Mouse (Mus musculus) MEL (cell line): ENCODE results near the gene Olfr993. TPM values are rescaled to one million over a fixed set of nuclear protein-coding genes. Genes with fewer than 3 reads are reported as not detected.

Experiments
- DNase-seq: peaks from one replicate; pipeline ENCODE4 v3.0.0; 2011; ENCODE audit warnings: low read depth, low spot score
- H3K27ac ChIP-seq: 2 replicates; pipeline ENCODE4 v1.5.1; 2012; ENCODE audit warnings: low read depth, mild to moderate bottlenecking, control low read depth, low read length, moderate library complexity; ENCODE audit not compliant: control insufficient read depth
- H3K27me3 ChIP-seq, 2 experiments: fragments of 150-350 bp in 1 of 2; sonication (generic) in 1 of 2; 2 replicates each; pipeline ENCODE4 v1.6.1; 2012; ENCODE audit warnings: low read length in 2 of 2, mild to moderate bottlenecking in 2 of 2, improper control_type of control experiment in 1 of 2, moderate library complexity in 1 of 2; ENCODE audit not compliant: insufficient read depth in 2 of 2, control insufficient read depth in 1 of 2
- H3K36me3 ChIP-seq, 2 experiments: 2 replicates each; pipeline ENCODE4 v1.6.1; 2012 to 2014; ENCODE audit warnings: low read length in 2 of 2, improper control_type of control experiment in 1 of 2, inconsistent platforms in 1 of 2, mild to moderate bottlenecking in 1 of 2; ENCODE audit not compliant: insufficient read depth in 2 of 2, control insufficient read depth in 1 of 2
- H3K4me1 ChIP-seq, 2 experiments: fragments of 150-350 bp in 1 of 2; sonication (generic) in 1 of 2; 2 replicates each; pipeline ENCODE4 v1.6.1; 2012; ENCODE audit warnings: low read length in 2 of 2, improper control_type of control experiment in 1 of 2, mild to moderate bottlenecking in 1 of 2; ENCODE audit not compliant: insufficient read depth in 2 of 2, control insufficient read depth in 1 of 2
- H3K4me3 ChIP-seq, 2 experiments: fragments of 150-350 bp in 1 of 2; sonication (generic) in 1 of 2; 2 replicates each; pipeline ENCODE4 v1.5.1; 2012; ENCODE audit warnings: low read depth in 2 of 2, low read length in 2 of 2, mild to moderate bottlenecking in 2 of 2, moderate library complexity in 2 of 2, control low read depth in 1 of 2, improper control_type of control experiment in 1 of 2; ENCODE audit not compliant: control insufficient read depth in 1 of 2, insufficient read depth in 1 of 2
- H3K79me2 ChIP-seq: 2 replicates; pipeline ENCODE4 v1.6.1; 2012; ENCODE audit warnings: mild to moderate bottlenecking, low read length, moderate library complexity; ENCODE audit not compliant: control insufficient read depth, poor library complexity, insufficient read depth
- H3K9ac ChIP-seq: 2 replicates; pipeline ENCODE4 v1.6.1; 2012; ENCODE audit warnings: low read depth, mild to moderate bottlenecking, control low read depth, low read length, moderate library complexity; ENCODE audit not compliant: control insufficient read depth, poor library complexity, severe bottlenecking
- H3K9me3 ChIP-seq: fragments of 150-350 bp; sonication (generic); replicated peaks from 2 replicates; pipeline ENCODE4 v1.6.1; 2012; ENCODE audit warnings: mild to moderate bottlenecking, low read length, improper control_type of control experiment, moderate library complexity; ENCODE audit not compliant: insufficient read depth
- BHLHE40 ChIP-seq: IDR thresholded peaks from 2 replicates; pipeline ENCODE4 v1.6.1; 2012; ENCODE audit warnings: low read depth, mild to moderate bottlenecking, inconsistent platforms, low read length, improper control_type of control experiment, borderline replicate concordance
- CHD1 ChIP-seq: IDR thresholded peaks from 2 replicates; pipeline ENCODE4 v1.6.1; 2012; ENCODE audit warnings: low read depth, mild to moderate bottlenecking, inconsistent platforms, low read length, improper control_type of control experiment
- E2F4 ChIP-seq: IDR thresholded peaks from 2 replicates; pipeline ENCODE4 v1.6.1; 2011; ENCODE audit warnings: low read depth, low read length, improper control_type of control experiment, borderline replicate concordance
- EP300 ChIP-seq, 2 experiments: IDR thresholded peaks; 2 replicates each; pipeline ENCODE4 v1.6.1; 2011; ENCODE audit warnings: improper control_type of control experiment in 2 of 2, low read length in 2 of 2, low read depth in 1 of 2, mild to moderate bottlenecking in 1 of 2
- HCFC1 ChIP-seq: IDR thresholded peaks from 2 replicates; pipeline ENCODE4 v1.6.1; 2012; ENCODE audit warnings: low read depth, mild to moderate bottlenecking, inconsistent platforms, low read length, improper control_type of control experiment, moderate library complexity
- JUND ChIP-seq: IDR thresholded peaks from 2 replicates; pipeline ENCODE4 v1.6.1; 2011; ENCODE audit warnings: low read depth, mild to moderate bottlenecking, improper control_type of control experiment, low read length
- MAX ChIP-seq: IDR thresholded peaks from 2 replicates; pipeline ENCODE4 v1.6.1; 2011; ENCODE audit warnings: low read length, improper control_type of control experiment
- MAZ ChIP-seq: IDR thresholded peaks from 2 replicates; pipeline ENCODE4 v1.6.1; 2012; ENCODE audit warnings: low read depth, mild to moderate bottlenecking, inconsistent platforms, low read length, improper control_type of control experiment
- MYB ChIP-seq: IDR thresholded peaks from 2 replicates; pipeline ENCODE4 v1.6.1; 2011; ENCODE audit warnings: mild to moderate bottlenecking, low read depth, low read length, improper control_type of control experiment
- MYC ChIP-seq: IDR thresholded peaks from 2 replicates; pipeline ENCODE4 v1.6.1; 2011; ENCODE audit warnings: low read depth, mild to moderate bottlenecking, low read length, improper control_type of control experiment, moderate library complexity
- NELFE ChIP-seq: IDR thresholded peaks from 2 replicates; pipeline ENCODE4 v1.6.1; 2011; ENCODE audit warnings: low read depth, low read length, improper control_type of control experiment
- NRF1 ChIP-seq: IDR thresholded peaks from 2 replicates; pipeline ENCODE4 v1.6.1; 2014; ENCODE audit warnings: low read depth, mild to moderate bottlenecking, inconsistent platforms, low read length, improper control_type of control experiment, moderate library complexity; ENCODE audit not compliant: poor library complexity, insufficient read depth, severe bottlenecking
- POLR2A ChIP-seq, 2 experiments: IDR thresholded peaks; 2 replicates each; pipeline ENCODE4 v1.6.1; 2011 to 2012; ENCODE audit warnings: low read length in 2 of 2, mild to moderate bottlenecking in 2 of 2, control low read depth in 1 of 2, improper control_type of control experiment in 1 of 2, low read depth in 1 of 2, moderate library complexity in 1 of 2; ENCODE audit not compliant: control insufficient read depth in 1 of 2, insufficient read depth in 1 of 2, poor library complexity in 1 of 2
- POLR2AphosphoS2 ChIP-seq: IDR thresholded peaks from 2 replicates; pipeline ENCODE4 v1.6.1; 2011; ENCODE audit warnings: low read length, improper control_type of control experiment
- RCOR1 ChIP-seq: IDR thresholded peaks from 2 replicates; pipeline ENCODE4 v1.6.1; 2012; ENCODE audit warnings: low read depth, mild to moderate bottlenecking, inconsistent platforms, low read length, improper control_type of control experiment
- SMC3 ChIP-seq: IDR thresholded peaks from 2 replicates; pipeline ENCODE4 v1.6.1; 2011; ENCODE audit warnings: low read depth, low read length, improper control_type of control experiment
- TAL1 ChIP-seq: IDR thresholded peaks from 2 replicates; pipeline ENCODE4 v1.6.1; 2012; ENCODE audit warnings: mild to moderate bottlenecking, inconsistent platforms, low read length, moderate library complexity, mixed read lengths
- TBP ChIP-seq: IDR thresholded peaks from 2 replicates; pipeline ENCODE4 v1.8.0; 2011; ENCODE audit warnings: low read depth, low read length, improper control_type of control experiment
- UBTF ChIP-seq: IDR thresholded peaks from 2 replicates; pipeline ENCODE4 v1.6.1; 2012; ENCODE audit warnings: low read depth, mild to moderate bottlenecking, inconsistent platforms, low read length, improper control_type of control experiment, moderate library complexity, borderline replicate concordance; ENCODE audit not compliant: insufficient read depth
- USF1 ChIP-seq: IDR thresholded peaks from 2 replicates; pipeline ENCODE4 v1.6.1; 2014; ENCODE audit warnings: low read depth, mild to moderate bottlenecking, inconsistent platforms, low read length, improper control_type of control experiment, moderate library complexity
- USF2 ChIP-seq, 2 experiments: IDR thresholded peaks; 2 replicates each; pipeline ENCODE4 v1.6.1; 2011 to 2012; ENCODE audit warnings: improper control_type of control experiment in 2 of 2, low read length in 2 of 2, borderline replicate concordance in 1 of 2, inconsistent platforms in 1 of 2, low read depth in 1 of 2, mild to moderate bottlenecking in 1 of 2; ENCODE audit not compliant: insufficient read depth in 1 of 2
- ZKSCAN1 ChIP-seq: IDR thresholded peaks from 2 replicates; pipeline ENCODE4 v1.6.1; 2012; ENCODE audit warnings: low read depth, mild to moderate bottlenecking, inconsistent platforms, low read length, improper control_type of control experiment, moderate library complexity
- ZMIZ1 ChIP-seq: IDR thresholded peaks from 2 replicates; pipeline ENCODE4 v1.6.1; 2012; ENCODE audit warnings: low read depth, mild to moderate bottlenecking, inconsistent platforms, low read length, improper control_type of control experiment, moderate library complexity
- ZNF384 ChIP-seq: IDR thresholded peaks from 2 replicates; pipeline ENCODE4 v1.6.1; 2012; ENCODE audit warnings: low read depth, mild to moderate bottlenecking, inconsistent platforms, low read length, improper control_type of control experiment
- polyA plus RNA-seq, 2 experiments: library from polyadenylated mRNA; stranded (reverse) in 1 of 2; unstranded in 1 of 2; fragments of >175 nt in 1 of 2; fragments of >200 nt in 1 of 2; gene quantifications; 2 replicates each; pipeline versions ENCODE4 v1.2.1 to v1.2.4; 2012; ENCODE audit warnings: low replicate concordance in 2 of 2, low read depth in 1 of 2; ENCODE audit not compliant: insufficient read length in 2 of 2, insufficient read depth in 1 of 2, missing spikeins in 1 of 2
- total RNA-seq: library from RNA; depleted of rRNA; stranded (reverse); fragments of 300-350 nt; gene quantifications from 2 replicates; pipeline ENCODE4 v1.2.3, GENCODE M21; 2012

Gene Olfr993
- total and polyA plus RNA-seq, 3 experiments, result not detected

DNA sequence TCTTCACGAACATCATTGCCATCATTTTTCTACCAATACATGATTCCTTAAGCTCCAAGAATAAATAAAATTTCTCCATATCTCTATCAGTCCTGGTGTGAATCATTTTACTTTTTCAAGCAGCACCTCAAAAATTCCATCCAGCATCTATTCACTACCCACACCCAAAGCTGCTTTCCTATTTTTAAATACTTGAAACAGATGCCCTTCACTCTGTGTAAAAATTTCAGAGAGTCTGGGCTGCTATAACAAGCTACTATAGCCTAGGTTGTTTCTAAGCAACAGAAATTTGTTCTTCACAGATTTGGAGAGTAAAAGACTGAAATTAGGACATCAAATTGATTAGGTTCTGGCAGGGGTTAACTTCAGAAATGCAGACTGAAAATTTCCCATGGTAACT is 11.2 kb upstream of the Olfr993 start:
- no peaks in the 10 kb centered on the region for H3K36me3 ChIP-seq
- TF ChIP-seq POLR2A (IDR thresholded peaks at IDR 0.05; ENCODE audit: control insufficient read depth in 1 of 2, insufficient read depth in 1 of 2, low read depth in 1 of 2, low read length in 2 of 2, poor library complexity in 1 of 2) (no peak), ZKSCAN1 (no peak), USF2 (IDR thresholded peaks at IDR 0.05; ENCODE audit: borderline replicate concordance in 1 of 2, insufficient read depth in 1 of 2, low read depth in 1 of 2, low read length in 2 of 2) (no peak), RCOR1 (no peak), ZMIZ1 (no peak), E2F4 (no peak), MAZ (no peak), TAL1 (no peak), CHD1 (no peak), NRF1 (no peak), BHLHE40 (no peak), MAX (no peak)
- no peak overlapping the region for H3K9ac ChIP-seq
- no peak for DNase-seq
- no peak overlapping the region for H3K4me3 ChIP-seq
- H3K4me1 ChIP-seq, result no peaks in the 10 kb centered on the region
- no peaks in the 10 kb centered on the region for H3K79me2 ChIP-seq
- H3K27me3 ChIP-seq, result no peaks in the 10 kb centered on the region
- H3K9me3 ChIP-seq, result no peaks in the 10 kb centered on the region
- H3K27ac ChIP-seq, result no peak overlapping the region

DNA sequence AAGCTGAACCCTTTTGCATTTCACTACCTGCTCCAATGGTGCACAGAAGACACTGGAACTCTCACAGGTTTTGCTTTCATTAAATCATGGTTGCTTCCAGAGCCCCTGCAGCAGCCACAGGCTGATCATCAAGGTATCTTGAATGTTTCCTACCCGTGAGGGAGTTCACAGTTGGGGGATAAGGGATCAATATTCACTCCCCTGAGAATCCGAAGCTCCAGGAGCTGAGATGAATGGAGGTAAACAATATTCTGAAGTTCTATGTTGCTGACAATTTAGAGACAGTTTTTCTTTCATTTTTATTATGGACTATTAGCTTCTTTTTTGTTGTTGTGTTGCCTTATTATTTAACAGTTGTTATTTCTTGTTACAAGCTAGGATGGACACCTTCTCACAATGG is 5.3 kb downstream of the Olfr993 start, which contains the start of gene Olfr992:
TSS of gene Olfr992 (minus strand) at position 101 of the 400 bp plus-strand sequence.
- Histone ChIP-seq H3K4me1 (no peaks in the 10 kb centered on the region), H3K9me3 (no peaks in the 10 kb centered on the region), H3K9ac (no peak within 1 kb of the TSS), H3K36me3 (no peaks in the 10 kb centered on the region), H3K27me3 (no peaks in the 10 kb centered on the region), H3K27ac (no peak within 1 kb of the TSS), H3K79me2 (no peaks in the 10 kb centered on the region), H3K4me3 (no peak within 1 kb of the TSS)
- TF ChIP-seq MYC (no peak), NRF1 (no peak), E2F4 (no peak), ZNF384 (no peak), MYB (no peak), JUND (no peak), CHD1 (no peak), HCFC1 (no peak), USF1 (no peak), TBP (no peak), NELFE (no peak), EP300 (IDR thresholded peaks at IDR 0.05; ENCODE audit: low read depth in 1 of 2, low read length in 2 of 2) (no peak), UBTF (no peak), BHLHE40 (no peak), POLR2AphosphoS2 (no peak), ZKSCAN1 (no peak), USF2 (IDR thresholded peaks at IDR 0.05; ENCODE audit: borderline replicate concordance in 1 of 2, insufficient read depth in 1 of 2, low read depth in 1 of 2, low read length in 2 of 2) (no peak), SMC3 (no peak)
- no peak for DNase-seq
